Mouse (Mus musculus): Measurements from ENCODE around the gene Hacd2. TPM values are rescaled to one million over a fixed set of nuclear protein-coding genes. Genes with fewer than 3 reads are reported as not detected.

The Hacd2 gene
- polyA plus RNA-seq, 1 experiment from 2014 or later: 10.6 TPM

DNA sequence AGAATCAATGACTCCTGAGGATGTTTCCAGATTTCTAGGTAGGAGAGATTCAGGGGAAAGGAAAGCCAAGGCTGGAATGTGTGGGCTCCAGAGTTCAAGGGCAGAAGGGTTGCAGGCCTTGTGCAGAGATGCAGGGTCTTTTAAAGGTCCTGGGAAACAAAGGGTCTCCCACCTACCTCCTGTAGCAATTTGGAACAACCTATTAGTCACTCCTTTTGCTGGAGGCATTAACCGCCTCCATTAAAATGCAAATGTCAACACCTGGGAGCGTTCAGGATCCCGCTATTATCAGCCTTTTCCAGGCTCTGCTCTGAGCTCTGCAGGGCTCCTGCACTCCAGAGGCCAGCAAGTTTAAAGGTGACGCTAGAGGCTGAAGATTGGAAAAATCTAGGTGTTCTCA is 123.9 kb downstream of the Hacd2 start:
- Histone ChIP-seq H3K4me3 (ENCODE audit: inconsistent target) (no peak overlapping the region), H3K27ac (no peak overlapping the region), H3K36me3 (ENCODE audit: inconsistent target) (no peaks in the 10 kb centered on the region), H3K79me2 (ENCODE audit: inconsistent target) (no peaks in the 10 kb centered on the region)
- 45% methylated on average over 4 of the region's 4 CpGs for WGBS (ENCODE audit: missing documents)

GRCm38 (mm10) chr16:35153146-35153755 is 131.0 kb downstream of the Hacd2 start:
- Histone ChIP-seq H3K36me3 (ENCODE audit: inconsistent target) (no peaks in the 10 kb centered on the region), H3K4me3 (ENCODE audit: inconsistent target) (no peak overlapping the region), H3K79me2 (ENCODE audit: inconsistent target) (no peaks in the 10 kb centered on the region), H3K27ac (no peak overlapping the region)
- 15% methylated on average over 12 of the region's 12 CpGs for WGBS (ENCODE audit: missing documents)

GRCm38 (mm10) chr16:35154245-35154640 is 132.0 kb downstream of the Hacd2 start:
- H3K27ac ChIP-seq: no peak overlapping the region
- no peaks in the 10 kb centered on the region for H3K36me3 ChIP-seq (ENCODE audit: inconsistent target)
- H3K79me2 ChIP-seq (ENCODE audit: inconsistent target): no peaks in the 10 kb centered on the region
- WGBS (ENCODE audit: missing documents): 1% methylated on average over 15 of the region's 29 CpGs
- no peak overlapping the region for H3K4me3 ChIP-seq (ENCODE audit: inconsistent target)

- no peak within 1 kb of the TSS for H3K4me3 ChIP-seq (ENCODE audit: inconsistent target)
- H3K36me3 ChIP-seq (ENCODE audit: inconsistent target): no peaks in the 10 kb centered on the region
- no peak within 1 kb of the TSS for H3K27ac ChIP-seq
- no peaks in the 10 kb centered on the region for H3K79me2 ChIP-seq (ENCODE audit: inconsistent target)
- under 1% methylated on average over 78 of the region's 104 CpGs for WGBS (ENCODE audit: missing documents)
Observed at GRCm38 (mm10) chr16:35154641-35155390, 132.6 kb downstream of the Hacd2 start, which contains the start of gene Adcy5. Gene Adcy5 (plus strand): TSS chr16:35154877.

DNA sequence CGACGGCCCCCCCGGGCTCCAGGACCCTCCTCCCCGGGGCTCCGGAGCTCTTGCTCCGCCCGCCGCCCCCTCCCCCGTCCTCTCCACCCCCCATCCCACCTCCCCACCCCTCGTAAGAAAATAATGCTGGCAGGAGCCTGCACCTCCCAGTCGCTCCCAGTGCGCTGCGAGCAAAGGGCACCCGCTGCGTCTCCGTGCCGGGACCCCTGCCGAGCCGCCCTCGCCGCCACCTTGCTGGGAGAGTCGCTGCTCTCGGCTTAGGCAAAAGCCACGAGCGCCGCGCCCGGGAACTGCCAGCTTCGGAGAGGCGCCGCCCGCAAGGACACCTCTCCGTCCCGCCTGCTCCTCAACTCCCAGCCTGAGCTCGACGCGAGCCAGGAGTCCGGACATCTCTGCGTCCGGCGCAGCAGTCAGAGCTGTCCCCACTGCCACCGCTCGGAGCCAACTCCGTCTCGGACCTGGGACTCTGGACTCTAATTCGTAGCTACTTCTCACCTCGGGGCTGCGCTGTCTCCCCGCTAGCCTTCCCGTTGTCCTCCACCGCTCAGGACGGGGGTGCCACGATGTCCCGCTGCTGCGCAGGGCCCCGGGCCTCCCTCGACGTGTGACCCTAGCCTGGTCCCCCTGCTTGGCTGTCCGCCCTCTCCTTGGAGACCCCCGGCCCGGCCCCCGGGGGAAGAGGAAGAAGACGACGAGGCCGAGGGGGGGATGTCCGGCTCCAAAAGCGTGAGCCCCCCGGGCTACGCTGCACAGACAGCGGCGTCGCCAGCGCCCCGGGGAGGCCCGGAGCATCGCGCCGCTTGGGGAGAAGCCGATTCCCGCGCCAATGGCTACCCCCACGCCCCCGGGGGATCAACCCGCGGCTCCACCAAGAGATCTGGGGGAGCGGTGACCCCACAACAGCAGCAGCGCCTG is 133.4 kb downstream of the Hacd2 start:
- Histone ChIP-seq H3K4me3 (ENCODE audit: inconsistent target) (no peak overlapping the region), H3K27ac (no peak overlapping the region), H3K79me2 (ENCODE audit: inconsistent target) (no peaks in the 10 kb centered on the region), H3K36me3 (ENCODE audit: inconsistent target) (no peaks in the 10 kb centered on the region)
- WGBS (ENCODE audit: missing documents): 3% methylated on average over 80 of the region's 87 CpGs

DNA sequence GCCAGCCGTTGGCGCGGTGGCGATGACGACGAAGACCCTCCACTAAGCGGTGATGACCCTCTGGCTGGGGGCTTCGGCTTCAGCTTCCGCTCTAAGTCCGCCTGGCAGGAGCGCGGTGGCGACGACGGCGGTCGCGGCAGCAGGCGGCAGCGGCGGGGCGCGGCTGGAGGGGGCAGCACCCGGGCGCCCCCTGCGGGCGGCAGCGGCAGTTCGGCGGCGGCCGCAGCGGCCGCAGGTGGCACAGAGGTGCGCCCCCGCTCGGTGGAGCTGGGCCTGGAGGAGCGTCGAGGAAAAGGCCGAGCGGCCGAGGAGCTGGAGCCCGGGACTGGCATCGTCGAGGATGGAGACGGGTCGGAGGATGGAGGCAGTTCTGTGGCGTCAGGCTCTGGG is 134.1 kb downstream of the Hacd2 start:
- 6% methylated on average over 47 of the region's 48 CpGs for WGBS (ENCODE audit: missing documents)
- H3K27ac ChIP-seq: no peak overlapping the region
- no peak overlapping the region for H3K4me3 ChIP-seq (ENCODE audit: inconsistent target)
- H3K79me2 ChIP-seq (ENCODE audit: inconsistent target): no peaks in the 10 kb centered on the region
- no peaks in the 10 kb centered on the region for H3K36me3 ChIP-seq (ENCODE audit: inconsistent target)

DNA sequence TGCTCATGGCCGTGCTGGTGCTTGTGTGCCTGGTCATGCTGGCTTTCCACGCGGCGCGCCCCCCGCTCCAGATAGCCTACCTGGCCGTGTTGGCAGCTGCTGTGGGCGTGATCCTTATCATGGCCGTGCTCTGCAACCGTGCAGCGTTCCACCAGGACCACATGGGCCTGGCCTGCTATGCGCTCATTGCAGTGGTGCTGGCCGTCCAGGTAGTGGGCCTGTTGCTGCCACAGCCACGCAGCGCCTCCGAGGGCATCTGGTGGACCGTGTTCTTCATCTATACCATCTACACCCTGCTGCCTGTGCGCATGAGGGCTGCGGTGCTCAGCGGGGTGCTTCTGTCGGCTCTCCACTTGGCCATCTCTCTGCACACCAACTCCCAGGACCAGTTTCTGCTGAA is 134.6 kb downstream of the Hacd2 start:
- no peaks in the 10 kb centered on the region for H3K36me3 ChIP-seq (ENCODE audit: inconsistent target)
- no peak overlapping the region for H3K27ac ChIP-seq
- WGBS (ENCODE audit: missing documents): 87% methylated on average over 19 of the region's 21 CpGs
- H3K4me3 ChIP-seq (ENCODE audit: inconsistent target): no peak overlapping the region
- no peaks in the 10 kb centered on the region for H3K79me2 ChIP-seq (ENCODE audit: inconsistent target)

Other genes starting within 250 kb of the Hacd2 start
- 0.03 TPM in 1 of 3 replicates, not detected in the others for gene Adcy5, start 132.4 kb downstream of the Hacd2 start, polyA plus RNA-seq (2018)